Mouse (Mus musculus): ENCODE measurements around the gene Ifitm6.
A peak's percentile ranks its signal among the peaks of the same experiment; 100 is the strongest.
"Not testable (repeated sequence)": the region's sequence is repeated elsewhere in the genome, so short reads cannot be mapped to it uniquely, and the experiment has no call there.

The Ifitm6 gene

DNA sequence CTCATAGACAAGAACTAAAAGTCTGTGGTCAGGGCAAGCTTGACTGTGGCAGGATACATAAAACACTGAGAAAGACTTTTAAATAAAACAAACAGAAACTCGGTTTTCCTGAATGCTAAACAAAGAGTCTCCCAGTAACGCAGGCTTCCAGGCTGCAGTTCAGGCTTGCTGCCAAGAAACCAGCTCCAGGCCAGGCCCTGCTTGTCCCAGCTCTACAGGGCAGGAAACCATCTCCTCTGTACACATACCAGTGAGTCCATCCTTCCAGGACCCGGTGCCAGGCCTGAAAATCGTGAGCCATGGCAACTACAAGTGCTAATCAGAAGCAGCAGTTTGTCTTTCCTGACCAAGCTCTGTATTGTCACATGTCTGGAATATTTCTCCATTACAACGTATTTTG, 23.9 kb upstream of the Ifitm6 start:
- peak; percentile 77 to 82 for DNase-seq (ENCODE audit: inconsistent age in 2 of 2, low spot score in 1 of 2)

DNA sequence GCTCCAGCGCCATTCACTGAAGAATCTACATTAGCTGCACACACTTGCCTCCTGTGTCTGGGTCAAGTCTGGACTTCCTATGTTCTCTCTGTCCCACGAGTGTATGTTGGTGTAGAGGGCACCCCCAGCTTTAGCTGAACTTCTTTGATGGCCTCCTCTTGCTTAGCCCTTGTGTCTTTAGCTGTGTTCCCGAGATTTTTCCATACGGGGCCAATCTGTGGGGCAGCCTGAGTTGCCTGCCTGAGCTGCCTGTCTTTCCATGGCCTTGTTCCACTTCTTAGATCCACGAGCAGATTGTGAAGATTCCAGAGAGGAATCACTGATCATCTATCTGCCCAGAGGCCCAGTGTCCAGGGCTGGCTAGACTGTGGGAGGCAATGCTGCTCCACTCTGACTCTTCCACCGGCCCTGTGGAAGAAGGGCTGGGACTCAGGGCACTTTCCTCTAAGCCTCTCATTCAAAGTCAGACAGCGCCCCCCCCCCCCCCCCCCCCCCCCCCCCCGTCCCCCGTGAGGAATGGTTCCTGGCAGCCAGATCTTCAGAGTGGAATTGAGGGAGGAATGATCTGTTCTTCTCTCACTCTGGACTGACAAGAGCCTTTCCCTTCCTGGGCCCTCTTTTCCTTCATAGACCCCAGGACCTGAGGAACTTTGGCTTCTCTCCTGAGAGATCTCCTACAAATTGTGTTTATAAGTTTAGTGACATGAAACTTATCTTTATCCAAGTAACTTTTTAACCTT, 23.3 kb upstream of the Ifitm6 start:
- peak in 1 of 2 experiments; percentile 34 for DNase-seq (ENCODE audit: inconsistent age in 2 of 2, low spot score in 1 of 2)

DNA sequence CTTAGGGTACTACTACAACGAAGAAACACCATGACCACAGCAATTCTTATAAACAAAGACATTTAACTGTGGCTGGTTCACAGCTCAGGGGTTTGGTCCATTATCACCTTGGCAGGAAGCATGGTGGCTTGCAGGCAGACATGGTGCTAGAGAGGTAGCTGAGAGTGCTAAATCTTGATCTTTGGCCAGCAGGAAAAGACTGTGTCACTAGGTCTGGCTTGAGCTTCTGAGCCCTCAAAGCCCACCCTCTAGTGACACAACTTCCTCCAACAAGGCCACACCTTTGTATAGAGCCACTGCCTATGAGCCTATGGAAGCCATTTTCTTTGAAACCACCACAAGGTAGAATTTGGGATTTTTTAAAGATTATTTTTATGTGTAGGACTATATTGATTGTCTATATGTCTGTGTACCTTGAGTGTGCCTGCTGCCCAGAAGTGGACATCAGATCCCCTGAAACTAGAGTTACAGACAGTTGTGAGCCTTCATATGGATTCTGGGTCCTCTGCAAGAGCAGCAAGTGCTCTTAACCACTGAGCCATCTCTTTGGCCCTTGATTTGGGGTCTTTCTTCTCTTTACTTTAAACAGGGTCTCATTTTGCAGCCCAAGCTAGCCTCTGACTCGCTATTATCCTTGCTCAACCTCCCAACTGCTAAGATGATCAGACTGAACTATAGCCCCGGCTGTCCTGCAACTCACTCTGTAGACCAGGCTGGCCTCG, 21.8 kb upstream of the Ifitm6 start:
- no peak for DNase-seq (ENCODE audit: inconsistent age in 2 of 2, low spot score in 1 of 2)

DNA sequence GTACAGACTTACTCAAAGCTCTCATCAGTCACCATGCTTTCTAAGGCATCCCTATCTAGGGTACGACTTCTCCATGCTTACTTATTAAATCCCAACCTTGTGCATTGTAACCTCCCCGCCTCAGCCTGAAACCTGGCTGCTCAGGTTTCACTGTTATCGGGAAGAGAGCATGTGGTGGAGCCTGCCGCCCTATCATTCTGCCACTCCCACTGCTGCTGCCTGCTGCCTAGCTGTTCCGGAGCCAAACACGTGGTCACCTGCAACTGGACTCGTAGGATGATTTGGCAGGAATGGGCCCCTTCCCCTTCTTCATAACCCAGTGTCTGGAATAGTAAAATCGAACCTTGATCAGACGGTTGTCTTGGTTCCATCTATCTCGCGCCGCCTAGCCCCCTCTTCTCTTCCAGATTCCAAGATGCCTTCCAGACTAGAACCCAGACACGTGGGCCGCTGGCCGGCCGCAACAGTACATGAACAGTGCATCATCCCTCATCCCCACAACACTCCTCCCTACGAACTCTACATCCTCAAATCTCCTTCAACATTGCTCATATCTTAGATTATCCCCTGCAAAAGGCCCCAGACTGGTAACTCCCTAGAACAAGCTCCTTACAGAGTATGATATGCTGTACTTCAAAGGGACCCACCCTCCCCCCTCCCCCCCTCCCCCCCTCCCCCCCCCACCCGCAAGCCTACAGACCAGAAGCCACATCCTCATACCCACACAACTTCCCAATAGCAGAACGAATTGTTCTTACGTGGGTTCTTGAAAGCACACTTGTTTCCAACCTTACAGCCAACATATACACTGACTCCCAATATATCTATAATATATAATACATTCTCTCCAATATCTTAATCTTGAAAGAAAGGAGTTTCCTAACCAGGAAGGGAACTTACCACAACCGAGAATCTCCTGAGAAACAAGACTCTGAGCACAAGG, 20.6 kb upstream of the Ifitm6 start:
- DNase-seq (ENCODE audit: inconsistent age in 2 of 2, low spot score in 1 of 2) = no peak

DNA sequence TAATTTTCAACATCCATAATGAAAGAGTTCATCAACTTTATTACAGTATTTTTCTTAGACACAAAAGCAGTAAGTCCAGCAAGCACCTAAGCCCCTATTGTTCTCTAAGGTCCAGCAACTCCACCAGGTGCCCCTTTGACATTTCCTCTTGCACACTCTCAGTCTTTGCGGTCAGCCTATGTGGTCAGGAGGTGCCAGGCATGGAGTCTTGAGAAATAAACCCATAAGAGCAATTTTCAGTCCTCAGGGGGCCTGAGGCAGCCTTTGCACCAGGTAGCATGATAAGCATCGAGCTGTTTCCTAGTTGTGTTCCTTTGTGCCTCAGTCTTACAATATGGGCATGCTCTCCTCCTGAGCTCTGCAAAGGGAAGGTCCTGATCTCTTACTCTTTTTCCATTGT, 18.9 kb upstream of the Ifitm6 start:
- DNase-seq (ENCODE audit: inconsistent age in 2 of 2, low spot score in 1 of 2) = not testable (repeated sequence)

DNA sequence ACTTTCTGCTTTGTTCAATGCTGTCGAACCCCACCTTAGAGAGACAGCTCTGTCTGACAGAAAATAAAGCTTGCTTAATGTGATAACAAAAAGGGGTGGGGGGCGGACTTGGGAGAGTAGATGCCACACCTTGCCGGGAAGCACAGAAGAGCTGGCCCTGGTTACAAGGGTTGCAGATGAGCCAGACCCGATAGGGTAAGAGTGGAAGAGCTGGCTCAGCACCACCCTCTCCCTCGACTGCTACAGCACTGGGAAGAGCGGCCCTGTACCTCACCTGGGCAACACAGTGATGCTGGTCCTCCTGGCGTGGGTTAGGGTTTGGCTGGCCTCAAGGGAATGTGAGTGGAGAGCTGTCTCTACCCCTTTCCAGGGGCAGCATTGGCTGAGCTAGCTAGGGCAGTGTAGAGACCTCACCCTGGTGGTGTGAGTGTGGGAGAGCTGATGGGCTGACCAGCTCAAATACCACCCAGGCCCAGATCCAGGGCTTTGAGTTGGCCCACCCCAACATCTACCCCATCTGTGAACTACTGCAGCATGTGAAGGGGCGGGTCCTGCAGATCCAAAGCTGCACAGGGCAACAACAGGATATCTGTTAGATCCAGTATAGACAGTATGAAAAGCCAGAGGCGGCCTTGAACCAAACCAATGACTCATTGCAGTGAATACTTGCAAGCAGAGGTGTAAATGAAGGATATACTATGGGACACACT, 14.9 kb upstream of the Ifitm6 start:
- peak in 1 of 2 experiments; percentile 43 for DNase-seq (ENCODE audit: inconsistent age in 2 of 2, low spot score in 1 of 2)

DNA sequence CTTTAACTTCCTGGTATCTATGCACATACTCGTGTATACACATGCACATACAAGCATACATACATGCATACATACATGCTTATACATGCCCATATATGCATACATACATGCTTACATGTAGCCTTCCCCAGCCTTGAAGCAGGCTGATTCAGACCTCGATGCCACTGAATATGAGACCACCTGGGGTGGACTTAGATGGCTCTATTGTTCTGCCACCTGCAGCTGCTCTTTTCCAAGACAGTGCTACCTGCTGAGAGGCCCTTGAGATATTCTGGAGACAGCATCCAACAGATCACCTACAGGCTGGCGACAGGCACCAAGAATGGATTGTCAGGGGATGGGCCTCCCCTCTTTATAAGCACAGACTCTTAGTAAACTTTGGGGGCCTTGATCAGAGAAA, 12.7 kb upstream of the Ifitm6 start:
- DNase-seq (ENCODE audit: inconsistent age in 2 of 2, low spot score in 1 of 2) = no peak

DNA sequence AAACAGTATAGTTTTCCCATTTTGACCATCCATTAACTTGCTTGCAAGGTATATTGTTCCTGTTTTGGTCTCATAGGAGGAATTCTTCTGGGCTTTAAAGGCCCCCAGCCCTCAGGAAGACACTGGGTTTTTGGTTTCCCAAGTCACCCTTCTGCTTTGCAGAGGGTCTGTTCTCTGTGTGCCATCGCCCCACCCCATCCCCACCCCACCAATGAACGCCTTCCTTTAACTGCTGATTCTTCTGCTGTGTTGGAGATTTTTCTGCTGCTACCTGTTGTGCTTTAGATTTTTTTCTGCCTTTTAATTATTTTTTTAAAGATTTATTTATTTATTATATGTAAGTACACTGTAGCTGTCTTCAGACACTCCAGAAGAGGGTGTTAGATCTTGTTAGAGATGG, 11.1 kb upstream of the Ifitm6 start, which contains the start of gene Gm17387:
Gene Gm17387 (plus strand): TSS at position 301 of the 400 bp plus-strand sequence.
- no peak for DNase-seq (ENCODE audit: inconsistent age in 2 of 2, low spot score in 1 of 2)

DNA sequence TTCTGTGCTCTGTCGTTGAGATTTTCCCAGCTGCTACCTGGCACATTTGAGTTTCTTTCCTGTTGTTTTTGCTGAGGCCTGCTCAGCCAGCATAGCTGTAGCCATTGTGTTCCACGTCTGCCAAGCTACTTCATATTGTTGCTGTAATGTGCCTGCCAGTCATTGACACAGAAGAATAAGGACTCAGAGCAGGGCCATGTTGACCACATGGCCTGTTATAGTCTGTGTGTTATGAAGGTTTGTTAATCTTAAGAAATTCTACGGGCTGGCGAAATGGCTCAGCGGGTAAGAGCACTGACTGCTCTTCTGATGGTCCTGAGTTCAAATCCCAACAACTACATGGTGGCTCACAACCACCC, 9.0 kb upstream of the Ifitm6 start:
- no peak for DNase-seq (ENCODE audit: inconsistent age in 2 of 2, low spot score in 1 of 2)

DNA sequence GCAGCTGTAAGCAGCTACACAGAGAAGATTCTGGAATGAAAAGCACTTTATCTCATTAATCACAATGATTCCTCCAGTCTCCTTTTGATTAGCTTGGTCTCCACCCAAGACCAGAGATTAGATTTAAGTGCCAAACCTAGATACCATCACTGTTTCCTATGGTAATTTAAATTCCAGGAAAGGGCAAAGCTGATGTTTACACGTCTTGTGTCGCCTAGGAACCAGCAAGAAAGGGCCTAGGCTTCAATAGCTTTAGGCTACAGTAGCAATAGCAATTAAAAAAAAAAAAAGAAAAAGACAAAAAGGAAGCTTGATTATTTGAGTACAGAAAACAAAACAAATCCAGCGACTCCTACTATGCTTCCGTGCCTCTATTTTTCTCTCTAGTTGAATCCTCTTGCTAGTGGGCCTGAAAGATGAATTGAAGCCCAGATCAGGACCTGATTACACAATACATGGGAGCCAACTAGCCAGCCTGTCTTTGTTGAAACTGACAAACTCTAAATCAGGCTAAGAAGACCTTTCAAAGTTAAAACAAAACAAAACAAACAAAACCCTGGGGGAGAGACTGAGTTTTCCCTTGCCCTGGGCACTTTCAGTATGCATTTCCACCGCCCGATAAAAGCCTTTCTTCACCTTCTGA, 8.5 kb upstream of the Ifitm6 start:
- DNase-seq (ENCODE audit: inconsistent age in 2 of 2, low spot score in 1 of 2) = no peak

DNA sequence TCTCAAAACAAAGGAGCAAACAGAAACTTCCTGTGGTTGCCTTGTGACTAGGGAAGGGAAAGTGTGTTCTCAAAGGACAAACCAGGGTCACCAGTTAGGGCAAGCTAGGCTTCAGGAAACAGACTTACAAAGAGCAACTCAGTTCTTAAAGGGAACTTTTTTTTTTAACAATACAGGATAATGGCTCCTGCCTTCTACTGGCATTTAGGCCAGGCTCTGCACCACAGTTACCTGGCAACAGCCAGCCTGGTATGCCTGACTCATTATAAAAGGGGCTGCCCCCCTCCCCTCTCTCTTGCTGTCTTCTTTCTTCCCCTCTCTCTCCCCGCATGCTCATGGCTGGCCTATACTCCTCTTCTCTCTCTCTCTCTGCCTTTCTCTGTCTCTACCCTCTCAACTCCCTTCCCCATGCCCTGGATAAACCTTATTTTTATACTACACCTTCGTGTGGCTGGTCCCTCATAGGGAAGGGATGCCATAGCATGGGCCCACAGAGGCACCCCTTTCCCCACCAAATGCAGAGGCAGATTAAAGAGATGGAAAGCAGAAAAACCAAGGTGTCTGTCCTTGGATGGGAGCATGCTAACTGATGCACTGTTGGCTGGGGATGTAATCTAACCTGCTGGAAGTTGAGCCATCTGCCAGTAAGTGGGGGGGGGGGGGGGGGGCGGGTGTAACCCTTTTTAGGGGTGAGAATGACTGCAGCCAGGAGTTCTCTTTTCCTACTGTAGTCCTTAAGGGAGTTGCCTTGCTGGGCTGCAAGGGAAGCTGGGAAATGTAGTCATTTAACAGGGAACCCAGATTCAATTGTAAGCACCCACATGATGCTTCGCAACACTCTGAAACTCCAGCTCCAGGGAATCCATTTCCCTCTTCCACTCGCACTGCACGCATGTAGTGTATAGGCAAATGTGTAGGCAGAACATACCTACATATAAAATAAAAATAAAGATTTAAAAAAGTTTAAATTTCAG, 7.4 kb upstream of the Ifitm6 start:
- no peak for DNase-seq (ENCODE audit: inconsistent age in 2 of 2, low spot score in 1 of 2)

DNA sequence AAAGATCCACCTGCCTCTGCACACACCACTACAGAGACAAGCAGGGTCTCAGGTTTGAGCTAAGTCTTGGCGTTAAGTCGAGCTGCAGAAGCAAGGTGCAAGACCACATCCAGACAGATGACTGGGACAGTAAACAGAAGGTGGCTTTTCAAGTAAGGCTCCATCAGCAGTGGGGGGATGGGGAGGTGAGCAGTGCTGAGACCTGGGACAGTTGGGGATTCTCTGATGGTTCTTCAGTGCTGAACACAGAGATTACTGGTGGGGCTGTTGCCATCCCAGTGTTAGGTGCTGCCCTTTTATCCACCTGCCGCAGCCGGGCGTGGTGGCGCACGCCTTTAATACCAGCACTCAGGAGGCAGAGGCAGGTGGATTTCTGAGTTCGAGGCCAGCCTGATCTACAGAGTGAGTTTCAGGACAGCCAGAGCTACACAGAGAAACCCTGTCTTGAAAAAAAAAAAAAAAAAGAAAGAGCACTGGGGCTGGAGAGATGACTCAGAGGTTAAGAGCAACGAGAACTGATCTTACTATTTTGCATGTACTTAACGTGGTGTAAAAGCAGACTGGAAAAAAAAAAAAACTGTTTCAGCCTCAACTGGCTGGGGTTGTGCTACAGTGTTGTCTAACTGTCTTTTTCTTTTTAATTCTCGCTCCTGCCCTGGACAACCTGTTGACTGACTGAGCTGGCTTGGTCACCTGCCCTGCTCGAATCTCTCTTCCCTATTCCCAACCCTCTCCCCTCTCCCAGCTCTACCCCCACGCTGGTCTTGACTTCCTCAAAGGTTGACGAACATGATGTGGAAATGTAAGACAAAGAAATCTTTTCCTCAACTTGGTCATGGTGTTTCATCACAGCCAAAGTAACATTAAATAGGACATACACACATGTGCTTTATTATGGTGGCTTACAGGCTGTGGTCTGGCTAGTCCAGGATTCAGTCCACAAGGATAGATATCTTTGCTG, 4.0 kb upstream of the Ifitm6 start:
- no peak for DNase-seq (ENCODE audit: inconsistent age in 2 of 2, low spot score in 1 of 2)

DNA sequence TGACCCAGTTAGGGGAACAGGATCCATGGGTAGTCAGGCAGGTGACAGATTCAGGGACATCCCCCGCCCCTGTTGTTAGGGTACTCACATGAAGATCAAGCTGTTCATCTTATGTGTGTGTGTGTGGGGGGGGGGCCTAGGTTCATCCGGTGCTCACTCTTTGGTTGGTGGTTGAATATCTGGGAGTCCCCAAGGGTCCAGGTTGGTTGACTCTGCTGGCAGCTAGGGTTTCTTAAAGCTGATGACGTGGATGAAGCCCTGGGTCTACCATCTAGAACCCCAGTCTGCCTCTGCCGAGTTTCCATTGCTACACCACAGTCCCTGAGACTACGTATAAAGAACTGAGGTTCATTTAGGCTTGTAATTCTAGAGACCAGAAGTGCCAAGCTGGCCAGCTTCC, 1.3 kb upstream of the Ifitm6 start:
- no peak for DNase-seq (ENCODE audit: inconsistent age in 2 of 2, low spot score in 1 of 2)

DNA sequence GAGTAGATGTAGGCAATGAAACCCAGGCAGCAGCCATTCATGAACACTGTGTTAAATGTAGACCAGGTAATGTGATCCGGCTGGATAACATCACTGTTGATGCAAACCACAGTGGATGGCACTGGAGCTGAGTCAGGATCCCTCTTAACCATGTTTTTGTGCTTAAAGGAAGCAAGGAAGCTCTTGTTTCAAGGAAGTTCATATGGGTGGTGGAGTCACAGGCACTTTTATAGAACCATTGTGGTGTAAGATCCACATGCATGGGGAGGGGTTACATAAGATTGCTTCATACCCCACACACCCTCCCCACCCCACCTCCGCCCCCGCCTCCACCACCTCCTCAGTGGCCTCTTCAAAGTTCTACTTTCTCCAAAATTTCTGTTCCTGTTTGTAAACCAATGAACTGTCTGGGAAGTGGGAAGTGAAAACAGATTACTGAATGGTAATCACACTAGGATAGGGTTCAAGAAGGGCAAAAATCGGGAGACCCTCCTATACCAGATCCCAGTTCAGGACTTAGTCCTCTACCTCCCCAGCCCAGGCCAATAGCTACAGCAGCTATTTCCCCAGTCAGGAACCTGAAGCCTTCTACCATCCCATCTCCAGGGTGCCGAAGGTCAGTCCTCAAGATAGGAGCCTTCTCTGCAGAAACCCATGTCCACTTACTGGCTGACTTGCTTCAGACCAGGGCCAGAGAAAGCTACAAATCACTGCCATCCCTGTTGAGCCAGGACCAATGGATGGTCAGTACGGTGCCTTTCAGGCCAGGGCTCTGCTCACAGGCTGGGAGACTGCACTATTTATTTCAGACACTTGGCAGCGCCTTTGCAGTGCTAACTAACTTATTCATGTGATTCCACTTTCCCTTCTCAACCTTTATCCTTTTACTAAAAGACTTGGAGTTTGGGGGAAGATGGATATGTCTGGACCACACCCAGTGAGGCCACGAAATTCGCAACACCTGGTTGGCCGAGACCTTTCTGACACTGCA, 722 bp downstream of the Ifitm6 start:
- no peak for DNase-seq (ENCODE audit: inconsistent age in 2 of 2, low spot score in 1 of 2)

DNA sequence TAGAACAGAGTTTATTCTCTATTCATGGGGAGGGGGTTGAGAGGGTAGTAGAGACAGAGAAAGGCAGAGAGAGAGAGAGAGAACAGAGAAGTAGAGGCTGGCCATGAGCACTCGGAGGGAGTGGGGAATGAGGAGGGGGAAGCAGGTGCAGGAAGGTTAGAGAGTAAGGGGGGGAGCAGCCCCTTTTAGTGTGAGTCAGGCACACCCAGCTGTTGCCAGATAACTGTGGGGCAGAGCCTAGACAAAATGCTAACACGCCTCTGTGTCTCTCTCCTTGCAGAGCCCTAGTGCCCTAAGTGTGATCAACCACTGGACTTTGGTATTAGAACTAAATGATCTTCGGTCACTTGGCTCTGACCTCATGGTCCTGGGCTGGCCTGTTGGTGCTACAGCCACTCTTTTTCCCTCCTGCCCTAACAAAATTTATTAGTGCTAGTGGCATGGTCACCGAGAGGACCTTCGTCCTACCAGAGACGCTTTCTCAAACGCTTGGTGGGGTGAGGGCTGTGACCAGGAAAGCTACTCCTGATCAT, 6.4 kb downstream of the Ifitm6 start:
- no peak for DNase-seq (ENCODE audit: inconsistent age in 2 of 2, low spot score in 1 of 2)

DNA sequence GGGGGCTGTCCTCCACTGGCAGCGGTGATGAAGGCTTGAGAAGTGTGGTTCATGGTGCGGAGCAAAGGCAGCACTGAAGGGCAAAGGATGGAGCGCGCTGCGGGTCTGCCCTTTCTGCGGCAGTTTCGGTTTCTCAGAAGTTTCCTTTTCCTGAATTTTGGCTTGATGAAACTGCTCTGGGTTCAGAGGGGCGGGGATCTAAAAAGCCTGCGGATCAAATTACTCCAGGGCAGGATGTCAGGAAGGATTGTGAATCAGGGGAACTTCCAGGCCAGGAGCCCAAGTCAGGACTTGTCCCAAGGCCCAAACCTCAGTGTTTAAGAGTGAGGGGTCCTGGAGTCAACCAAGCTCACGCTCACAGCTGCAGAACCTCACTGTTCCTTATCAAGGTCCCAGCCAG, 7.1 kb downstream of the Ifitm6 start, which contains the start of gene Ifitm3:
Gene Ifitm3 (minus strand): TSS at position 178 of the 400 bp plus-strand sequence.
- DNase-seq (ENCODE audit: inconsistent age in 2 of 2, low spot score in 1 of 2) = peak; percentile 69 to 88

Measured in adrenal gland, adult (tissue).